Mouse (Mus musculus): ENCODE data around the gene Slc35g2.

- TF ChIP-seq CTCF (IDR thresholded peaks at IDR 0.05; ENCODE audit: low read depth), result no peak
- TF ChIP-seq EP300 (IDR thresholded peaks at IDR 0.05; ENCODE audit: low read depth), result no peak
Observed at GRCm38 (mm10) chr9:100596317-100596716, 25.4 kb upstream of the Slc35g2 start.

Measured in liver, postnatal 0 days (tissue).